Mouse (Mus musculus): ENCODE measurements around the gene Gm8297.
"Not testable (repeated sequence)": the region's sequence is repeated elsewhere in the genome, so short reads cannot be mapped to it uniquely, and the experiment has no call there.

The Gm8297 gene

DNA sequence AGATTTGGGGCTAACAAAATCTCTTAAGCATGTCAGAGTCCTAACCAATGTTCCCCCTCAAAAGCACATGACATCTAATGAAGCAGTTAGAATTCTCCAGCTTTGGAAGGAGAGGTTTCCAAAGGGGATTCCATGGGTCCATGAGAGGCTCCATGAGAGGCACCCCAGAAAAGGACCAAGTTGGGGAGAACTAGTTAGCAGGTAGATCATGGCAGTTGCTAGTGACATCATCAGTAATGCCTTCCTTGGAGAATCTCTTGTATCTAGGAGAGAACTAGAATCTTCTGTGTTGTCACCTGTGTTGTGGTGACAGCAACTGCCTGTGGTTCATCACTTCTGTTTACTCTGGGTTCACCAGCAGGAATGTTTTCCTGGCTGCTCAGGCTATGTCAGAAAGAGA is at the start of gene Gm8297:
Gene Gm8297, plus strand, starts transcription at position 301 of the 400 bp plus-strand sequence.
- not testable (repeated sequence) for DNase-seq (ENCODE audit: low spot score)

- DNase-seq (ENCODE audit: low spot score): not testable (repeated sequence)
Measured at GRCm38 (mm10) chr14:5015591-5015990, 31.9 kb downstream of the Gm8297 start, which contains the start of gene Gm3298. Gene Gm3298 (plus strand): TSS chr14:5015891.

Measured in left cerebral cortex, adult 11 months (tissue).